Mouse (Mus musculus): Measurements from ENCODE around the gene Tmem170b.

GRCm38 (mm10) chr13:41584358-41584680 is 21.4 kb upstream of the Tmem170b start:
- TF ChIP-seq POLR2A (IDR thresholded peaks at IDR 0.05; ENCODE audit: borderline replicate concordance, extremely low read depth, insufficient read depth, insufficient read length, poor library complexity, severe bottlenecking) (no peak), CTCF (IDR thresholded peaks at IDR 0.05; ENCODE audit: borderline replicate concordance, extremely low read depth, insufficient read depth, insufficient read length) (no peak)
